Mouse (Mus musculus): ENCODE data around the gene Foxred2. TPM values are rescaled to one million over a fixed set of nuclear protein-coding genes. Genes with fewer than 3 reads are reported as not detected.
A peak's percentile ranks its signal among the peaks of the same experiment; 100 is the strongest.

The Foxred2 gene
- polyA plus RNA-seq, 2 experiments from 2014 or later = 2.8 to 4.2 TPM

DNA sequence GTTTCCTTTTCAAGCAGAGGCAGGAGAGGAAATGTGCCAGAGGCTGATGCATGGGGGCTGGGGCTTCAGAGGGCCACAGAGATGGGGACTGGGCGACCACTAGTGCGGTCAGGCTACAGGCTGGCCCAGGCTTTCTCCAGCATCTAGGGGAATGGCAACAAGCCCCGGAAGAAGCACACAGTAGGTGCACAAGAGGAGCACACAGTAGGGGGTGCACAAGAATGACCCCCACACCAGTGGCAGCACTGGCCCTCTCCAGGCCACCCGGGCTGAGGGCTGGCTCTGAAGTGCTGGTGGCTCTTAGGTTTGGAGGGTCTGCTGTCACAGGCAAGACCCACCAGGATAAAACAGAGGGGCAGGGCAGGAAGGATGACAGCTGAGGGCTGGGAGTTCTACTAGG lies 41.2 kb downstream of the Foxred2 start:
- no peak for ATAC-seq

DNA sequence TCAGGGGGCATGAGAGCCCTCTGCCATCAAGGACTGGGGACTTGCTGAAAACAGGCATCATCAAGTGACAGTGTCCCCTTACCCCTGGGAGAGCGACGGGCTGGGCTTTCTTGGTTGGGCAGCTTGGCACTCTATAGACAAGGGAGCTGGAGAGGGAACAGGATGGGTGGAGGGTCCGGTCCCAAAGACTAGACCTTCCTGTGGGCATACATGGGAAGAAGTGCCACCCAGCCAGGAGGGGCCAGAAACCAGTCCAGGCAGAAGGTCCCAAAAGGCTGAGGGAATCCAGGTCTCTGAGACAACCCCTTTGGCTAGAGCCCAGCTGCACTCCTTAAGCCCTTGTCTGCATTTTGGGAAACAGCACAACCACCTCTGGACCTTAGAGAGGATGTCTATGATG lies 42.0 kb downstream of the Foxred2 start:
- ATAC-seq = no peak

DNA sequence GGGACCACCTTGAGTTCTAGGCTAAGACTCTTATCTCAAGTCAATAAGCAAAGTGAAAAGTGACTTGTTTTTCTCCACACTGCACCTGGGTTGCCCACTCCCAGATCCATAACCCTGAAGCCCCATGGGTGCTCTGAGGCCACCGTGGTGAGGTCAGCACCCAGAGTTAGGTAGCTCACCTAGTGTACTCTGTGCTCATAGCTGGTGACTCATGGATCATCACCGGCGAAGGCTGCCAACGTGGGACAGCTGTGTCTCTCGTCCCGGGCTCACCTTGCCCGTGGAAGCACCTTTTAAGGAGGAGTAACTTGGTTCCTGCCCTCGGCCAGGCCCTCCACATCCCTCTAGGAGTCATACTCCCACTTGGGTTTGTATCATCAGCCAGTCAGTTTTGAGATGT lies 43.5 kb downstream of the Foxred2 start:
- no peak for ATAC-seq

DNA sequence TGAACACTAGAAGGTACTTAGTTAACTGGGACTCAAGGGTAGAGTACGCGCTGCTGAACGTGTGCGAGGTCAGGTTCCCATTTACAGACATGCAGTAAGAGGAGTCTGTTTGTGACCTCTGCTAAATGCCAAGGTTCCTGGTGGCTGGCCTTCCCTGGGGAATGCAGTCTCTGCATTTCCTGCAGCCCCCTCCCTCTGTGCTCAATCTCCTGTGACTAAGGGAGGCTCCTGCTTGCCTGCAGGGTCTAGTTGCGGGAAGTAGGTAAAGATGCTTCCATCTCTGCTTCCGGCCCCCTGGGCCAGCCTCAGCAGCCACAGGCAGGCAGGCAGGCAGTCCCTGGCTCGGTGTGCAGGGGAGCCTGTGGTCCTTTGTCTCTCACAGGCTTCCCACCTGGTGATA lies 43.9 kb downstream of the Foxred2 start:
- ATAC-seq = no peak

DNA sequence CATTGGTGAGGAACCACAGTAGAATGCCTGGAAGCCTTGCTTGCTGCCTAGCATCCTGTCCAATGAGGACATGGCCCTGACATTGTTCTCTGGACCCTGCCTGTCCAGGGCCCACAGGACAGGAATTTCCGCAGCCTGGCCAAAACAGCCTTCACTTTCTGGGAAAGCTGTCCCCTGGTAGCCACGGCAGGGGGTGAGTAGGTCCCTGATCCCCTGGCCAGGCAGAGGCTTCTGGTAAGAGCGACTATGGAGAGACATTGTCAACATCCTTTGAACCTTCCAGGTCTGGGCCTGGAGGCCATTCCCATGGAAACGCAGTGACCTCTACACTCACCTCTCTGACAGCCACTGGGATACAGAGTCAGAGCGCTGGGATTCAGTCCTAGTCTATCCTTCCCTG lies 44.5 kb downstream of the Foxred2 start:
- ATAC-seq = no peak

DNA sequence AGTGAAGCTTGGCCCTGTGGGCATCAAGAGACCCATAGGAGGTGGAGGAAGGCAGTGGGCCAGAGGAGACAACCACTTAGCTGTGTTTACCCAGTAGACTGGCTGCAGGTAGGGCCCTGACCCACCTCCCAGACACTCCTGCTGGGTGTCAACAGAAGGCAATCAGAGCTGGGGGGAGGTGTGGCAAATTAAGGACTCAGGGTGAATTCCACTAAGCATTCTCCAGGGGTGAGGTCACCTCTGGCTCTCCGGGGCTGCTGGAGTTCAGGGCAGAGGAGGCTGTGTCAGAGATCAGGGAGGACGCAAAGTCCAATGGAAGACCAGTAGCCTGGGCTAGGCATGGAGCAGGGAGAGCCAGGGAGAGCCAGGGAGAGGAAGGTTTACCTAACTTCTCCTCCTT lies 45.5 kb downstream of the Foxred2 start:
- no peak for ATAC-seq

DNA sequence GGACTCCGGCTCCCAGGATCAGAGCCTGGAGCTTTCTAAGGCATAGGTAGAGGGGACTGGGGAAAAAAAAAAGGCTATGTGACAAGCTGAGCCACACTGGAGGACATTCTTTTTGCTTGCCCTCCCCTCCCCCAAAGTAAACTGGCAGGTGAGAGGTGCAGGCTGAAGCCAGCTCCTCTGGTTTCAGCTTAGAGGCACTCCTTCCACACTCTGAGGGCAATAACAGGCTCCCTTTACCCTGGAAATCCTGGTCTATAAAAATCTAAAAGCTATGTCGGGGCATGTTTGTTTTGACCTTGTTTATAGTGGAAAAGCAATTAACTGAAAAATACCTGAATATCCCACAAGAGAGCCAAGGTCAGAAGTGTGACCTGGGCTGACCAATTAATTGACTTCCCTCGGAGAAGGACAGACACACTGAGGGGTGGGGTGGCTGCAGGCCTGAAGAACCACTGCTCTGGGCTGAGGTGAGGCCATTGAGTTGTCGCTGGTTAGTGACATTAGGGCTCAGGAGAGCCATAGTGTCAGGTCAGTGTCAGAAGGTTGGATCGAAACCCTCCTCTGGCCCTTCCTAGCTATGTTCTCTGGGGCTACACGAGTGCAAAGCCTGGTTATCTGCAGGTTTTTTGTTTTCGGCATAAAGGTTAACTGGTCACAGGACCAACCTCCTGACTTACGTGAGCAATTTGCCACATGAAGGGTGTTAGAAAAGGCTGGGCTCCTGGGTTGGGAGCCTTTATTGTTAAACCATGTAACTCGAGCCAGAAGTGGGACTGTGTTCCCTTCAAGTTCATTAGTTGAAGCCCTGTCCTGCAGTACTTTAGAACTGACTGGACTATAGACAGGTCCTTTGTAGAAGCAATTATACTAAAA lies 48.6 kb downstream of the Foxred2 start:
- ATAC-seq = no peak

DNA sequence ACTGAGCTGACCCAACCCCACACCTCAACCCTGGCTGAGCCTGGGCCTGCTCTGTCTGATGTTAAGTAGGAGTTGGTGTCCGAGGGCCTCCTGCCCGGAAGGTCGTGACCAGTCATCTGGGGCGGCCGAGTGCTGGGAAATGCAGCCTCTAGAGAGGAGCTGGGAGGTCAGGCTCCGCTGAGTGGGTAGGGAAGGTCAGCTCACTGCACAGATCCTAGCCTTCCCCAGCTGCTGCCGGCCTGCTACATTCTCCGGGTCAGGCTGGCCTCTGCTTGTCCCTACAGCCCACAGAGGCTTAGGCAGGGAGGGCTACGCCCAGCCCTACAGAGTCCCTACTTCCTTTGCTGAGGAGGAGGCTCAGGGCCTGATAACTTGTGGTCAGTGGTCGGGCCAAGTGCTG lies 50.0 kb downstream of the Foxred2 start:
- no peak for ATAC-seq

DNA sequence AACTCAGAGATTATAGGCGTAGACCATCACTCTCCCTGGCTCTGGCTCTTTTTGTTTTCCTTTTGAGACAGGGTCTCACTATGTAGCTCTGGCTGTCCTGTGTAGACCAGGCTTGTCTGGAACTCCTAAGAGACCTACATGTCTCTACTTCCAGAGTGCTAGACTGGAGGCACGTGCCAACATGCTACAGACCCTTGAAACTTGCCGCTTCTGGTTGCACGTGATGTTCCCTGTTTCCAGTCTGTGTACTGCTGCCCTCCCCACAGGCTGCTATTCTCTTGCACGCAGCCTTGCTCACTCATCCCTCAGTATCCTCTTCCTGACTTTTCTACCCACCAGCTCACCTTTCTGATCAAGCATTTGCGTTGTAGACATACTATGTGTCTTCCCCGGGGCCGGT lies 50.4 kb downstream of the Foxred2 start:
- no peak for ATAC-seq

DNA sequence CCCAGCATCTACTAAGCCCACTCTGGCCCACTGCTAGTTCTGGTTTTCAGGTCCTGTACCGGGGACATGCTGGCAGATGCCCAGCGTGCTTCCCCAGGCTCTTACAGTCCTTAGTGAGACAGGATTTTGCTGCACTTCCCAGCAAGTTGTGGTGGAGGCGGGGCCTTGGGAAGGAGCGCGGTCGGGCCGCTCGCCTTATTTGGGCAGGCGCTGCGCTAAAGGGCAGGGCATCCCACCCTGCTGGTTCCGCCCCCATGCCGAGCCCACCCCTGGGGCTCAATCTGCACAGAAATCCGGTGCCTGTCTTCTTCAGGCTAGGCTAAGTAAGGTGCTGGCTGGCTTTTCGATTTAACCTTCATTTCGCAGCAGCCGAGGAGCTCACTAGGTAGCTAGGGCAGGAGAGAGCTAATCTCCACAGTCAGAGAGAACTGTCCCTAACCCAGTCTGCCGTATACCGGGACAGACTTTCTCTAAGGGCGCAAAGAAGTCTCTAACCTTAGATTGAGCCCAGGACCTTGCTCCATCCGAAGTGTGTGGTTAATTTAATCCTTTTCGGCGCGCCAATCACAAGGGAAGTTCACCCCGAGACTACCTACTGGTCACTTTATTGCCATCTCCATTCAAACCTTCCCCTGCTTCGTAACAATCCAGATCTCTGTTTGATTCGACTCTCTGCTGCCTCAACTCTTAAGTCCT lies 51.1 kb downstream of the Foxred2 start:
- ATAC-seq = peak; percentile 54

DNA sequence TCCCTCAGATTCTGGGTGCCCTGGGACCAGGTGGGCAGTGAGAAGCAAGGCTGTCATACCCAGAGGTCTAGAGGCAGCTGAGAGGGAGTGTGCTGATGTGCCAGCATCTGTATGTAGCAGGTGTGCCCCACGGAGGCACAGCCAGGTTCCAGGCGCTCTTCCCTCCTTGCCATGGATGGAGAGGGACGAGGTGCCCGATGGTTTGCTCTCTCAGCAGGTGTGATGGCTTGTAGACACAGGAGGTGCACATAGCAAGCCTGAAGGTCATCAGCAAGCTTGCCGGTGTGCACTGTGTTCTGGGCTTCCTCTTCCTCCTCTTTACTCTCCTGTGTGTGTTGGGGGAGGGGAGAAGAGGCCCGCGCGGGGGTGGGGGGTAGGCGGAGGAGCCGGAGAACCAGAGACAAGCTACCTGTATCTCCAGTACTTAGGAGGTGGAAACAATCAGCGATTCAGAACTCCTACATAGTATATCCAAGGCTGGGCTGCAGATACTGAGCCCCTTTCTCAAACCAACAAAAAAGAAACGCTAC lies 52.1 kb downstream of the Foxred2 start:
- ATAC-seq = peak; percentile 86

DNA sequence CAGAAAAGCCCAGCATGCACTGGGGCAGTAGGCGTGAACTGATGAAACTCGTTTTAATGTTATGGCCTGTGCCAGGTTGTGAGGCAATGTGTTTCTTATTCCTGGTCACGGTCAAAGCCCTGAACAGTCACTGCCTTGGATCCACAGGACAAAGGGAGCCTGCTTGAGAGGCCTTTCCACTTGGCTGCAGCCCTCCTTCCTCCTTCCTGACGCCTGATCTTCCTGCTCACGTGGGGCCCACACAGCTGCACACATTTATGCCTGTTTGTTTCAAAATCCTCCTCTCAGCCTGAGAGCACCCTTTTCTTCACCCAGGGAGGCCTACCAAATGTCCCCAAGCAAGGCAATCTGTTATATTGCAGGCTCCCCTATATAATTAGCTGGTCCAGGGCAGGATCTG lies 53.3 kb downstream of the Foxred2 start:
- no peak for ATAC-seq

DNA sequence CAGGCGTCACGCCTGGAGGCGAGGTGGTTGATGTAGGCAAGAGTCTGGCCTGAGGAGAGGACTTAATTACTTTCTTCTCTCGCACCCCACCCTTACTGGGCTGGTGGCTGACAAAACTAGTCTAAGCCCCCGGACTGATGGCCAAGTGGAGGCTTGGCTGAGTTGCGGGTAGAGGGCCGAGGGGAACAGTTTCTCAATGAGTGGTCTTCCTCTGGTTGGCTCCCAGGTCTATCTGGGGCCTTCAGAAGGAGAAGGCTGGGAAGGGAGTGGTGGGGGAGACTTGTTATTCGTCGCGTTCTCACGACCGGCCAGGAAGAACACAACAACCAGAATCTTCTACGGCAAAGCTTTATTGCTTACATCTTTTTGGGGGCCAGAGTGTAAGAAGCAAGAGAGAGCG lies 61.6 kb downstream of the Foxred2 start:
- peak; percentile 51 for ATAC-seq

DNA sequence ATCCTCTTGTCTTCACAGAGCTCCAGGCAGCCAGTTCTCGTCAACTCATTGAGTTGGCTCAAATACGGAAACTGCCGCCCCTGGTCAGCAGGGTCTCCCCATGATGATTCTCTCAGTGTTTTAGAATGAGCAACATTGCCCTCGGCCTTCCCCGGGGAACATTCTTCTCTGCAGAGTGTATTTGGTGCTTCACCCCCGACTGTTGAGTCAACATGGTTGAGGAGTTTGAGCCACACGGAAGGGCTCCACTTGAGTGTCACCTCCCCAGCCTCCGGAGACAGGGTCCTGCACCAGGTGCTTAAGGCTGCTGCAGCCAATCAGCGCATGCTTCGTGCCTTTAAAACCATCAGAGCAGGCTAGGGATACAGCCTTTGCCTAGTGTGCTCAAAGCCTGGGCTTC lies 63.2 kb downstream of the Foxred2 start:
- ATAC-seq = no peak

DNA sequence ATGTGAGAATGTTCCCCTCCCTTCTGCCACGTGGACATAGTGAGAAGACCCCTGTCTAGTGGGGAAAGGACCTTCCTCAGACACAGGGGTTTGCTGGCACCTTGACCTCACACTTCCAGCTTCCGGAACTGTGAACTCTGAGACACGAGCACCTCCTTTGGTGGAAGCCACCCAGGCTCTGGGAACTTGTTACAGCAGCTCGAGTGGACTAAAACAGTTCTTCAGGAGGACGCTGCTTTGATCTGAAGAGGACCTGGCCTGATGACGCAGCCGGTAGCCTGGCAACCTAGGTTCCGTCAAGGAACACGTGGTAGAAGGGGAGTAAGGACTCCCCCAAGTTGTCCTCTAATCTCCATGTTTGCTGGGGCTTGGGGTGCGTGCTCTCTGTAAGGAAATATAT lies 64.1 kb downstream of the Foxred2 start:
- ATAC-seq = no peak

DNA sequence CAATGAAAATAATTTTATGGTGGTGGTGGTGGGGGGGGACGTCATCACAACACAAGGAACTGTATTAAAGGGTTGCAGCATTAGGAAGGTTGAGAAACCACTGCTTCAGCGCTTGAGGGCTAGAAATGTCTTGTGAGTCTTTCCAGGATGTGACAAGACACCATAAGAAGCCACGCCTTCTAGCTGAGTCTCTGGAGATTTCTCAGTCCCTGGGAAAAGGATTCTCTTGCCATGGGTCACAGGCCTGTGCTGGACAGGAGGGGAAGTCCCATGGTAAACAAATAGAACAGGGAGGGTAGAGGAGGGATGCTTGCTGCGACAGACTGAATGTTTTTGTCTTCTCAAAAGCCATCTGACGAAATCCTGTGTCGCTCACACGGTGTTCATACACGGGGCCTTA lies 64.8 kb downstream of the Foxred2 start:
- no peak for ATAC-seq

Other genes starting within 250 kb of the Foxred2 start
- gene Apol9b, start 227.7 kb downstream of the Foxred2 start, polyA plus RNA-seq (2017; shearing (Covaris generic)) = 10 to 100 TPM; 50.3 to 80.6 TPM
- not detected for gene Apol8, start 199.7 kb downstream of the Foxred2 start, polyA plus RNA-seq (2017; shearing (Covaris generic))
- 100 to 1,000 TPM; 206 to 220 TPM for gene Myh9, start 114.5 kb downstream of the Foxred2 start, polyA plus RNA-seq (2017; shearing (Covaris generic))
- gene Txn2, start 27.7 kb downstream of the Foxred2 start, polyA plus RNA-seq (2017; shearing (Covaris generic)) = 100 to 1,000 TPM; 232 to 276 TPM
- 100 to 1,000 TPM; 161 to 213 TPM for gene Eif3d, start 14.1 kb upstream of the Foxred2 start, polyA plus RNA-seq (2017; shearing (Covaris generic))
- gene Cacng2, start 163.3 kb upstream of the Foxred2 start, polyA plus RNA-seq (2017; shearing (Covaris generic)) = not detected
- 10 to 100 TPM; 56.6 to 59.4 TPM for gene Ift27, start 217.4 kb upstream of the Foxred2 start, polyA plus RNA-seq (2017; shearing (Covaris generic))
- not detected for gene Pvalb, start 249.7 kb upstream of the Foxred2 start, polyA plus RNA-seq (2017; shearing (Covaris generic))